Mouse (Mus musculus): Measurements from ENCODE around the gene 2810459M11Rik.

Gene 2810459M11Rik

DNA sequence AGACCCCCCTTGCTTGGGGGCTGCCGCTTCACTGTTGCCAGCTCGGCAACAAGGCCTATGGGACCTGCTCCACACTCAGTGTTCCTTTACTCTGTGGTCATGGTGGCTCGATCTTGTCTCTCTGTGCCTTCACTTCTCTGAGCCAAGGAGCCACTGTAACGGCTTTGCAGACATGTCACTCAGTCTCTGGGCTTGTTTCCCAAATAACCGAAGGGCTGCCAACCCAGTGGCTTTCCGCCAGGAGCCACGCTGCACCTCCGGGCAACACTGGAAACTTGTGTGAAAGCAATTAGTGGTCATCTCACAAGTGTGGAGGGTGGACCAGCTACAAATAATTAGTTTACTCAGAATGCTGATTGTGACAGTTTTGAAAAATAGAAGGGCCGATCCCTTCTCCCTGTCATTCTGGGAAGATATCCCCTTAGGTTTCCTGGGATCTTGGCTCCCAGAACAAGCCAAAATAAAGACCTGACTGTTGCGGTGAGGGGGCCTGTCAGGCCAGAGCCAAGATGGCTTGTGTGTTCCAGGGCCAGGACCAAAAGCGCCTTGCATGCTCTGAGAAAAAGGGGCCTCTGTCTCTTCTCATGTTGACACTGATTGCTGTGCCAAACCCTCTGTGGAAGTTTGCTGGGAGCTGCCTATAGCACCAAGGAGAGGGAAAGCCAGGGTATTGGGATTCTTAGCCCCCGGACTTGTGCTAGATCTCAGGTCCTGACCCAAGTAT is 7.7 kb downstream of the 2810459M11Rik start:
- DNase-seq (ENCODE audit: low spot score in 2 of 2): peak in 1 of 2 experiments; percentile 72

DNA sequence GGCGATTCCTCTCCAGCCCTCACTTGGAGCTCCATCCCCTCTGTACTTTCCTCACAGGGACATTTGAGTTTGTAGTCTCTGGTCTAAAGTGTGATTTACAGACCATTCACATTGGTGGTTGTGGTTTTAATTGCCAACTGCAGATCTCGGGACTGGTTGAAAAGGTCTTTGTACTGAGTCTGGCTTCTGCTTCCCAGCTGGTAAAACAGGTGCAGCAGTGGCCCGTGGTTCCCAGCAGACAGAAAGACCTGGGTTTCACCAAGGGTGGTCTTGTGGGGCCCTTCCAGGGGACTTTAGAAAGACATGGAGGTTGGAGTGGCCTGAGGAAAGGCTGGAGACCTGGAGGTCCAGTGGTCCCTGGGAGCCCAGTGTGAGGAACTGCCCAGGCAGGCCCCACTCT is 9.3 kb downstream of the 2810459M11Rik start:
- DNase-seq (ENCODE audit: low spot score in 2 of 2): no peak

DNA sequence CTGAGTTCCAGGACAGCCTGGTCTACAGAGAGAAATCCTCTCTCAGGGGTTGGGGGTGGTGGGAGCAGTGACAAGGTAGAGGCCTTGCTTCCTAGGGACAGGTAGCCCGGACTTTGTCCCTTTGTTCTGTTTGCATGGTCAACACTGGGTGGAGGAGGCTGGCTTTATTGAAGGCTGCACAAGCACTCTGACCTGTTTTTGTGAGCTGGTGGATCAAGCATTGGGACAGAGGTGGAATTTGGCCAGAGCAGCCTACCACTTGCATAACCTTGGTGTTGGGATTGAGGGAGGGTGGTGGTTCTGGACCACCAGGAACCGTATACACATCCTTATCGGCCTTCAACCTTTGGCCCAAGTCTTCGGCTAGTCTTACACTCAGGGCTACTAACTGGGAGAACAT is 10.6 kb downstream of the 2810459M11Rik start:
- no peak for DNase-seq (ENCODE audit: low spot score in 2 of 2)

DNA sequence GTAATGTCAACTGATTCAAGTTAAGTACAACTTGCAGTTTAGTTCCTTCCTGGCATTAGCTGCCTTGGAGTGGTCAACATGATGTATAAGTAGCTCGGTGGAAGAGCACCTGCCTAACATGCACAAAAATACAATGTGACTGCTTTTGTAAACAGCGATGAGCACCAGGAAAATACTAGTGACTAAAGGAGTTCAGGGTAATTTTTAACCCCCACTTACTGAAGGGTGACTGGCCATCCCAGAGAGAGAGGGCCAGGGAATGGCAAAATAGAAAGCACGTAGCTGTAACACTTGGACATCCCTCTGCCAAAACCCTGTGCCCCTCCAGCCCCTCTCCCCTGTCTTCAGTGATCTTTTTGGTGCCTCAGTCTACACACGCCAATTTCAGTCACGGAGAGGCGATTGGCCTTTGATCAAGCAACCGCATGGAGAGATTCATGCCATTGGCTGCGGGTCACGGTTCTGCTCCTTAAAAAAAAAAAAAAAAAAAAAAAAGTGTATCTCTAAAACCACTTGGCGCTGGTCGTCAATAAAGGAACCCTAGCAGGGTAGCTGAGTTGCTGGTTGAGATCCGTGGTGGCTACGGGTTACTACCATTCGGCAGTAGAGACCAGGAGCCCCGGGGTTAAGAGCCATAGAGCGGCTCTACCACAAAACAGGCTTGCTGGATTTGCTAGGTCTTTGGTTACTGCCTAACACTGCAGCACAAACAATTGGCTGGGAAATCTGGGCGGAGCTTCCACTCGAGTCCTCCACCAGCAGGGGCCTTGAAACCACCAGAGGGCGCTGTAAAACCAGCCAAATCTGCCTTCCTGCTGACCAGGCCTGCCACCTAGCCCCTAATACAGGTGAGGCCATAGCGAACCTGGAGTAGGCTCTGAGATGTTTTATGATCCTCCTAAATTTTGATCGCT is 13.4 kb downstream of the 2810459M11Rik start:
- peak; percentile 88 to 93 for DNase-seq (ENCODE audit: low spot score in 2 of 2)

DNA sequence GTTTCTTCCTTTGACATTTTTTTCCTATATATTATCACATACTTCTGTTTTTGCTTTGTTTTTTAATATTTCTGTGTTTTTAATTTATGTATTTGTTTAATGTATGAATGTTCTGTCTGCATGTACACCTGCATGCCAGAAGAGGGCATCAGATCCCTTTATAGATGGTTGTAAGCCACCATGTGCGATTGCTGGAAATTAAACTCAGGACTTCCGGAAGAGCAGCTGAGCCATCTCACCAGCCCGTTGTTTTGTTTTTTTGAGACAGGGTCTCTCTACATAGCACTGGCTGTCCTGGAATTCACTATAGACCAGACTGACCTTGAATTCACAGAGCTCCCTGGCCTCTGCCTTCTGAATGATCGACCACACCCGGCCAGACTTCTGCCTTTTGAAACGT is 16.9 kb downstream of the 2810459M11Rik start:
- no peak for DNase-seq (ENCODE audit: low spot score in 2 of 2)

DNA sequence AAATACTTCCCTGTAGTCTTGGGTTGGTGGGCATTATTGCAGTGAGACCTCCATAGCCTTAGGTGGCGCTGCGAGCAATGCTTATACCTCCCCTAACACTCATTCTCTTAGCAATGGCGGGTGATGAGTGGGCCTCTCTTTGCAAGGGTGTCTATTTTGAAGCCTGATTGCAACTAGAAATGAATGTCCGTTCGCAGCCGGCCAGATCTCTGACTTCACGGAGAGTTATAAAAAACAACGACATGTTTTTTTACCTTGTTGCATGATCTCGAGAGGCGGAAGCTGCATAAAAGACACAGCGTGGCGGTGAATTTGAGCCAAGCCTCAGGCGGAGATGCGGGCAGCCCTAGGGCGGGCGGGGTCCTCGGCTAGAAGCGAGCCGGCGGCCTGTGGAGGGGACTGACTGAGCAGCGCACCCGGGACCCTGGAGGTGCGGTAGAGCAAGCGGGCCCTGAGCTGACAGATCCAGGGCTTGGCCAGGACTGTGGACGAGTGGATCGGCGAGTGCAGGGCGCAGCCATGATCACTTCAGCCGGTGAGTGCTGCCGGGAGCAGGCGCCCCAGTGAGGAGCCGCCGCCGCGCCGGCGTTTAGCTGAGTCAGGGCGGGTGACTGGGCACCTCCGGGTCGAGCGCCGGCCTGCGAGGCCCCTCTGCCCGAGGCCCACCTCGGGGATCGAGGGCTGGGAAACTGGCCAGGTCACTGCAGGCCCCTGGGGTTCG is 18.8 kb downstream of the 2810459M11Rik start, which contains the start of gene Psmd1:
Gene Psmd1 (plus strand): TSS at position 117 of the 721 bp plus-strand sequence.
- peak; percentile 82 to 88 for DNase-seq (ENCODE audit: low spot score in 2 of 2)

DNA sequence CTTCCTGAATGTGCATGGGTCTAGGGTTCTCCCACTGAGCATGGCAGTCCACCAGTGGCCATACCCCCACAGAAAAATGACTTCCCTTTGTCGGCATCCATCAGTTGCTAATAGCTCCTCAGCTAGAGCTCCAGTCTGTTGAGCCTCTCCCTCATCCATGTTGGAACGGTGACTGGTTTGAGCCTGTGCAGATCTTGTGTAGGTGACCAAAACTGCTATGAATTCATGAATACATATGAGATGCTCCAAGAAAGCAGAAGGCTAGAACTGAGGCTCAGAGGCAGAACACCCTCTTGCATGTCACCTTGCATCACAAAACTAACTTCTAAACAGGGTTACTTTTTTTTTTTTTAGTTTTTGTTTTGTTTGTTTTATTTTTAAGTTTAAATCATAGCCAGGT is 30.9 kb downstream of the 2810459M11Rik start:
- DNase-seq (ENCODE audit: low spot score in 2 of 2): no peak

DNA sequence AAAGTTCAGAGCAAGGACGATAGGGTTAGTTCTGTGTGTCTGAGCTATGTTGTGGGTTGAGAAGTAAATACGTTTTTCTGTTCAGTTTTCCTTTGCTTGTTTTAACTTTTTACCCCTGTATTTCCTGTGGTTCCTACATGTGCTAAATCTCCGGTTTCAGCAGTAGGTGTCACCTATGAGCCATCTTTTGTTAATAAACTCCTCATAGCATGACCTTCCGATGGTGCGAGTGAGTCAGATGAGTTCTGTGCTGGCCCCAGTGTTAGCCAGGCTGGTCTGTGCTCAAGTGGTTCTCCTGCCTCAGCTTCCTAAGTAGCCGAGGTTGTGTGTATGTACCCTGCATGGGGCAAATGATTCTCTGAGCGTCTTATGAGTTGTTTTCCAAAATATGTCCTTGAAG is 48.8 kb downstream of the 2810459M11Rik start:
- no peak for DNase-seq (ENCODE audit: low spot score in 2 of 2)

DNA sequence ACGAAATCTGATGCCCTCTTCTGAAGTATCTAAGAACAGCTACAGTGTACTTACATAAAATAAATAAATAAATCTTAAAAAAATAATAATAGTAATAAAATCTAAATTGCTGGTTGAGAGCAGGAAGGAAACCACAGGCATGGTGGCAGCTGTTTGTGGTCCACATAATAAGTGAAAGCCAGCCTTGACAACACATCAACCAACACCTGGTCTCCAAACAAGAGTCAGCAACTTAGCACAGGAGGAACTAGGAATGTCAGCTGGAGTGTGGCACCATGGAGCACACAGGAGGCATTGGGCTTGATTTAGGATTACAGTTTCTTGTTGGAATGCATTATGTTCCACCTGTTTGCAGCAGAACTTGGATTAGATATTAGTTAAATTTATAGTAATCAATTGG is 59.4 kb downstream of the 2810459M11Rik start:
- no peak for DNase-seq (ENCODE audit: low spot score in 2 of 2)

Data from heart, adult 9 months (tissue).